Mouse (Mus musculus): ENCODE results near the gene Glis3.

- TF ChIP-seq POLR2A (IDR thresholded peaks at IDR 0.05; ENCODE audit: low read depth, low read length) (no peak), CTCF (IDR thresholded peaks at IDR 0.05; ENCODE audit: borderline replicate concordance, insufficient read depth, low read length) (no peak)
Measured at GRCm38 (mm10) chr19:28305510-28305909, 374.4 kb downstream of the Glis3 start.
